Mouse (Mus musculus): ENCODE results near the gene Coa3. TPM values are rescaled to one million over a fixed set of nuclear protein-coding genes. Genes with fewer than 3 reads are reported as not detected.

The Coa3 gene
- total RNA-seq, 2 experiments from 2014 or later: 84.0 to 89.7 TPM

- intact Hi-C loops (cut with DNase I): no loop called here
- DNase-seq: no peak
These were observed 8.4 kb upstream of the Coa3 start for GRCm38 (mm10) chr11:101287306-101287705.

GRCm38 (mm10) chr11:101283805-101284204 is 4.9 kb upstream of the Coa3 start:
- intact Hi-C loops (cut with DNase I): no loop called here
- no peak for DNase-seq

GRCm38 (mm10) chr11:101282896-101283295 is 4.0 kb upstream of the Coa3 start:
- intact Hi-C loops (cut with DNase I): no loop called here
- no peak for DNase-seq

- no peak for DNase-seq
- intact Hi-C loops (cut with DNase I): no loop called here
These were observed 1.9 kb upstream of the Coa3 start for GRCm38 (mm10) chr11:101280837-101281236.

- no peak for DNase-seq
- intact Hi-C loops (cut with DNase I): no loop called here
These were observed 267 bp upstream of the Coa3 start for GRCm38 (mm10) chr11:101279193-101279569.

GRCm38 (mm10) chr11:101277381-101278222 is 1.3 kb downstream of the Coa3 start:
- intact Hi-C loops (cut with DNase I): no loop called here
- DNase-seq: no peak

- no peak for DNase-seq
- intact Hi-C loops (cut with DNase I): no loop called here
These were observed 2.4 kb downstream of the Coa3 start for GRCm38 (mm10) chr11:101276319-101277070.

- DNase-seq: no peak
- intact Hi-C loops (cut with DNase I): no loop called here
These were observed 3.6 kb downstream of the Coa3 start for GRCm38 (mm10) chr11:101275309-101275708.

GRCm38 (mm10) chr11:101272446-101272845 is 6.5 kb downstream of the Coa3 start:
- no peak for DNase-seq
- intact Hi-C loops (cut with DNase I): no loop called here

- intact Hi-C loops (cut with DNase I): no loop called here
- no peak for DNase-seq
These were observed 9.3 kb downstream of the Coa3 start for GRCm38 (mm10) chr11:101269577-101270116.

- intact Hi-C loops (cut with DNase I): no loop called here
These were observed 13.0 kb downstream of the Coa3 start for GRCm38 (mm10) chr11:101265906-101266305.

GRCm38 (mm10) chr11:101264954-101265471 is 13.9 kb downstream of the Coa3 start:
- intact Hi-C loops (cut with DNase I): no loop called here
- no peak for DNase-seq

More at GRCm38 (mm10) chr11:101265906-101266305, 13.0 kb downstream of the Coa3 start:
- DNase-seq: no peak

- no peak for DNase-seq
- intact Hi-C loops (cut with DNase I): no loop called here
These were observed 15.0 kb downstream of the Coa3 start for GRCm38 (mm10) chr11:101263989-101264280.

GRCm38 (mm10) chr11:101263138-101263988 is 15.6 kb downstream of the Coa3 start:
- intact Hi-C loops (cut with DNase I): no loop called here
- DNase-seq: no peak

- no peak for DNase-seq
- intact Hi-C loops (cut with DNase I): no loop called here
These were observed 16.5 kb downstream of the Coa3 start for GRCm38 (mm10) chr11:101262272-101262967.

GRCm38 (mm10) chr11:101260826-101261380 is 18.0 kb downstream of the Coa3 start:
- DNase-seq: peak in 1 of 2 experiments; percentile 32
- intact Hi-C loops (cut with DNase I): loop anchor here (2.0 kb wide), 1 partner anchor 40 kb away; no protein-coding TSS in a partner anchor

GRCm38 (mm10) chr11:101259948-101260825 is 18.7 kb downstream of the Coa3 start, which contains the start of gene Wnk4:
Gene Wnk4 (plus strand): TSS chr11:101260567.
- intact Hi-C loops (cut with DNase I): loop anchor here (2.0 kb wide), 1 partner anchor 41 kb away; no protein-coding TSS in a partner anchor
- peak; percentile 72 to 80 for DNase-seq

GRCm38 (mm10) chr11:101259261-101259712 is 19.6 kb downstream of the Coa3 start:
- DNase-seq: peak in 1 of 2 experiments; percentile 60

More at GRCm38 (mm10) chr11:101259261-101259712, 19.6 kb downstream of the Coa3 start:
- intact Hi-C loops (cut with DNase I): no loop called here

Measured in heart, postnatal 14 days (tissue).